ENCODE assay signal across 8 mouse cellular contexts in the genomic region with DNA sequence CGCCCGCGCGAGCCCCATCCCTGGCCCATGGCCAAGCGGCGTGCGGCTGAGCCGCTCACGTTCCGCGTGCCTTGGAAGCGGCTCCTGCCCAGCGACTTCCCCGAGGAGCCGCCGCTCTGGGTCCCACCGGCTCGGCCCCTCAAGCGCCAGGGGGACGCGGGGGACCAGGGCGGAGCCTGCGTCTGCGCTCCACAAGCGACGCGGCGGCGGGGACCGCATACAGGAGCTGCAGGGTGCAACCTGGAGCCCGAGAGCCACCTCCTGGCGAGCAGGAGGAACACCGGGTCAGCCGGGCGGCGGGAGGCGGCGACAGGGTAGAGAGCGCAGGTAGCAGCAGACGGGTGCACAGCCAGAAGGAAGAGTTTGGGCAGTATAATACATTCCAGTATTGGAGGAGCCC. TPM values are rescaled to one million over a fixed set of nuclear protein-coding genes. Genes with fewer than 3 reads are reported as not detected.
DNase-seq lines count a peak whose midpoint lies in the region; ATAC-seq and TF ChIP-seq lines count a peak whose summit lies in the region.

No protein-coding gene starts in this region.

- under 1% methylated on average over 40 of the region's 40 CpGs for WGBS in embryonic facial prominence, embryonic 14.5 days
- 1% methylated on average over 40 of the region's 40 CpGs for WGBS in heart, embryonic 10.5 days
- WGBS in kidney, embryonic 14.5 days, result 1% methylated on average over 40 of the region's 40 CpGs
- WGBS in limb, embryonic 14.5 days, result 1% methylated on average over 40 of the region's 40 CpGs
- WGBS in midbrain, embryonic 16.5 days, result under 1% methylated on average over 40 of the region's 40 CpGs
- 4% methylated on average over 40 of the region's 40 CpGs for WGBS in spleen, adult 2 months

- peak; percentile 84 for TF ChIP-seq CTCF in spleen, adult 2 months (IDR thresholded peaks at IDR 0.05; ENCODE audit: extremely low read depth, insufficient read depth, insufficient read length, insufficient replicate concordance)

- no peaks in the 10 kb centered on the region for H3K9me3 ChIP-seq in embryonic facial prominence, embryonic 14.5 days (ENCODE audit: control insufficient read depth, low read length)
- no peaks in the 10 kb centered on the region for H3K9me3 ChIP-seq in heart, embryonic 10.5 days
- no peaks in the 10 kb centered on the region for H3K9me3 ChIP-seq in kidney, embryonic 14.5 days (ENCODE audit: control insufficient read depth, low read length)
- no peaks in the 10 kb centered on the region for H3K9me3 ChIP-seq in limb, embryonic 14.5 days (ENCODE audit: control insufficient read depth, low read length)
- H3K9me3 ChIP-seq in midbrain, embryonic 16.5 days (replicated peaks; ENCODE audit: control insufficient read depth, low read length, poor library complexity, severe bottlenecking), result no peaks in the 10 kb centered on the region

- ATAC-seq in embryonic facial prominence, embryonic 14.5 days (ENCODE audit: low read depth), result peak; percentile 96
- peak; percentile 97 for ATAC-seq in kidney, embryonic 14.5 days (ENCODE audit: low FRiP score, low TSS enrichment)
- peak; percentile 86 for ATAC-seq in limb, embryonic 14.5 days (ENCODE audit: low FRiP score, low read depth)
- ATAC-seq in midbrain, embryonic 16.5 days, result peak; percentile 96

- peak; percentile 10 for DNase-seq in 3134 (ENCODE audit: extremely low read depth, insufficient read length, low spot score)
- DNase-seq in adrenal gland, postnatal 4 days (ENCODE audit: low spot score in 2 of 2), result peak; percentile 57 to 60
- DNase-seq in embryonic facial prominence, embryonic 14.5 days (ENCODE audit: low spot score), result peak; percentile 83
- DNase-seq in heart, embryonic 10.5 days (ENCODE audit: low spot score), result peak; percentile 90
- peak; percentile 54 for DNase-seq in limb, embryonic 14.5 days (ENCODE audit: low spot score)
- peak; percentile 42 to 82 for DNase-seq in spleen, adult 2 months (ENCODE audit: low read depth in 1 of 2, low spot score in 2 of 2)

- peak overlapping the region; percentile 73 for H3K4me2 ChIP-seq in embryonic facial prominence, embryonic 14.5 days (ENCODE audit: low read depth, low read length)
- peak overlapping the region; percentile 70 for H3K4me2 ChIP-seq in kidney, embryonic 14.5 days (replicated peaks; ENCODE audit: low read depth, low read length)
- H3K4me2 ChIP-seq in limb, embryonic 14.5 days (replicated peaks; ENCODE audit: low read depth, low read length, severe bottlenecking), result peak overlapping the region; percentile 60
- H3K4me2 ChIP-seq in midbrain, embryonic 16.5 days (ENCODE audit: low read length), result peak overlapping the region; percentile 88

- peak overlapping the region; percentile 59 for H3K9ac ChIP-seq in embryonic facial prominence, embryonic 14.5 days (ENCODE audit: low read depth, low read length)
- peak overlapping the region; percentile 58 for H3K9ac ChIP-seq in kidney, embryonic 14.5 days (ENCODE audit: low read depth, low read length)
- H3K9ac ChIP-seq in limb, embryonic 14.5 days (ENCODE audit: low read depth, low read length, severe bottlenecking), result peak overlapping the region; percentile 55
- peak overlapping the region; percentile 77 for H3K9ac ChIP-seq in midbrain, embryonic 16.5 days (ENCODE audit: low read depth, low read length)

- H3K4me1 ChIP-seq in embryonic facial prominence, embryonic 14.5 days (ENCODE audit: control insufficient read depth, insufficient read depth, low read length), result no peaks in the 10 kb centered on the region
- no peaks in the 10 kb centered on the region for H3K4me1 ChIP-seq in heart, embryonic 10.5 days
- no peaks in the 10 kb centered on the region for H3K4me1 ChIP-seq in kidney, embryonic 14.5 days (ENCODE audit: control insufficient read depth, insufficient read depth, low read length)
- no peaks in the 10 kb centered on the region for H3K4me1 ChIP-seq in limb, embryonic 14.5 days (ENCODE audit: control insufficient read depth, insufficient read depth, low read length)
- H3K4me1 ChIP-seq in midbrain, embryonic 16.5 days (ENCODE audit: control insufficient read depth, insufficient read depth, low read length), result no peaks in the 10 kb centered on the region
- no peaks in the 10 kb centered on the region; the same call in 1 of the 2 replicates for H3K4me1 ChIP-seq in spleen, adult 2 months (ENCODE audit: control insufficient read depth, insufficient read depth, insufficient read length)

- no peak for TF ChIP-seq POLR2A in limb, embryonic 14.5 days (IDR thresholded peaks at IDR 0.05; ENCODE audit: borderline replicate concordance, extremely low read depth, insufficient read depth, insufficient read length)
- no peak for TF ChIP-seq POLR2A in spleen, adult 2 months (IDR thresholded peaks at IDR 0.05; ENCODE audit: low read depth, low read length)

- peak overlapping the region; percentile 49 for H3K4me3 ChIP-seq in embryonic facial prominence, embryonic 14.5 days (ENCODE audit: low read depth, low read length)
- peak overlapping the region; percentile 62 for H3K4me3 ChIP-seq in heart, embryonic 10.5 days
- H3K4me3 ChIP-seq in kidney, embryonic 14.5 days (ENCODE audit: low read length), result peak overlapping the region; percentile 49
- H3K4me3 ChIP-seq in limb, embryonic 14.5 days (replicated peaks; ENCODE audit: low read length), result peak overlapping the region; percentile 41
- H3K4me3 ChIP-seq in midbrain, embryonic 16.5 days (ENCODE audit: low read depth, low read length), result peak overlapping the region; percentile 56
- H3K4me3 ChIP-seq in spleen, adult 2 months (ENCODE audit: extremely low read depth, insufficient read depth, insufficient read length), result peak overlapping the region; percentile 49; the same call in 1 of the 2 replicates

- peaks cover 10% of the 10 kb centered on the region; the same call in 1 of the 2 replicates for H3K27me3 ChIP-seq in embryonic facial prominence, embryonic 14.5 days (replicated peaks; ENCODE audit: control insufficient read depth, insufficient read depth, low read length)
- H3K27me3 ChIP-seq in heart, embryonic 10.5 days (ENCODE audit: insufficient read depth, poor library complexity, severe bottlenecking), result peaks cover 35% of the 10 kb centered on the region
- peaks cover 8% of the 10 kb centered on the region for H3K27me3 ChIP-seq in kidney, embryonic 14.5 days (ENCODE audit: control insufficient read depth, insufficient read depth, low read length)
- no peaks in the 10 kb centered on the region for H3K27me3 ChIP-seq in limb, embryonic 14.5 days (ENCODE audit: control insufficient read depth, insufficient read depth, low read length)
- H3K27me3 ChIP-seq in midbrain, embryonic 16.5 days (ENCODE audit: control insufficient read depth, insufficient read depth, low read depth, low read length), result peaks cover 2% of the 10 kb centered on the region; the same call in 1 of the 2 replicates
- peaks cover 2% of the 10 kb centered on the region; the same call in 1 of the 2 replicates for H3K27me3 ChIP-seq in spleen, adult 2 months (ENCODE audit: control insufficient read depth, insufficient read depth, low read length)

- H3K27ac ChIP-seq in embryonic facial prominence, embryonic 14.5 days (replicated peaks; ENCODE audit: low read depth, low read length), result no peak overlapping the region
- peak overlapping the region; percentile 69; the same call in 1 of the 2 replicates for H3K27ac ChIP-seq in heart, embryonic 10.5 days
- H3K27ac ChIP-seq in kidney, embryonic 14.5 days (ENCODE audit: low read depth, low read length), result no peak overlapping the region
- H3K27ac ChIP-seq in limb, embryonic 14.5 days (replicated peaks; ENCODE audit: low read depth, low read length), result no peak overlapping the region
- H3K27ac ChIP-seq in midbrain, embryonic 16.5 days (ENCODE audit: low read length), result no peak overlapping the region
- no peak overlapping the region for H3K27ac ChIP-seq in spleen, adult 2 months (ENCODE audit: insufficient read depth, low read length)

- H3K36me3 ChIP-seq in embryonic facial prominence, embryonic 14.5 days (ENCODE audit: control insufficient read depth, insufficient read depth, low read length), result no peaks in the 10 kb centered on the region
- no peaks in the 10 kb centered on the region for H3K36me3 ChIP-seq in heart, embryonic 10.5 days
- H3K36me3 ChIP-seq in kidney, embryonic 14.5 days (ENCODE audit: control insufficient read depth, insufficient read depth, low read length), result no peaks in the 10 kb centered on the region
- no peaks in the 10 kb centered on the region for H3K36me3 ChIP-seq in limb, embryonic 14.5 days (ENCODE audit: control insufficient read depth, insufficient read depth, low read length)
- no peaks in the 10 kb centered on the region for H3K36me3 ChIP-seq in midbrain, embryonic 16.5 days (ENCODE audit: control insufficient read depth, insufficient read depth, low read length)
- no peaks in the 10 kb centered on the region for H3K36me3 ChIP-seq in spleen, adult 2 months (ENCODE audit: control insufficient read depth, insufficient read depth, low read length)

RNA-seq across cellular contexts. Expression of gene Tex50, which starts 11.5 kb away (rescaled TPM):
- not detected for total RNA-seq in adrenal gland, postnatal 4 days (2021)
- not detected in 2 replicates for polyA plus RNA-seq in embryonic facial prominence, embryonic 14.5 days (2014; fragmentation: Nextera tagmentation; extraction: Ambion mirVana)
- polyA plus RNA-seq in heart, embryonic 10.5 days (2016; fragmentation: Nextera tagmentation; extraction: Ambion mirVana), result 0.15 TPM in 1 of 2 replicates, not detected in the other
- polyA plus RNA-seq in kidney, embryonic 14.5 days (2014; fragmentation: Nextera tagmentation; extraction: Ambion mirVana), result 0.45 and 0.63 TPM in 2 replicates
- polyA plus RNA-seq in limb, embryonic 14.5 days (2012; rRNA removed), result not detected in 2 replicates
- polyA plus RNA-seq in limb, embryonic 14.5 days (2014; fragmentation: Nextera tagmentation; extraction: Ambion mirVana), result not detected in 2 replicates
- polyA plus RNA-seq in midbrain, embryonic 16.5 days (2015; fragmentation: Nextera tagmentation; extraction: Ambion mirVana), result 1.7 and 1.8 TPM in 2 replicates
- polyA plus RNA-seq in spleen, adult 2 months (2012; rRNA removed), result not detected in 2 replicates

RNA-seq across cellular contexts. Expression of gene Ankrd45, which starts 28.2 kb away (rescaled TPM):
- total RNA-seq in adrenal gland, postnatal 4 days (2021), result 1 to 10 TPM; 3.8 to 5.0 TPM
- polyA plus RNA-seq in embryonic facial prominence, embryonic 14.5 days (2014; fragmentation: Nextera tagmentation; extraction: Ambion mirVana), result 2.2 and 3.8 TPM in 2 replicates
- 2.0 and 2.8 TPM in 2 replicates for polyA plus RNA-seq in heart, embryonic 10.5 days (2016; fragmentation: Nextera tagmentation; extraction: Ambion mirVana)
- 5.1 and 5.9 TPM in 2 replicates for polyA plus RNA-seq in kidney, embryonic 14.5 days (2014; fragmentation: Nextera tagmentation; extraction: Ambion mirVana)
- 1.5 and 2.1 TPM in 2 replicates for polyA plus RNA-seq in limb, embryonic 14.5 days (2012; rRNA removed)
- 1.1 and 1.5 TPM in 2 replicates for polyA plus RNA-seq in limb, embryonic 14.5 days (2014; fragmentation: Nextera tagmentation; extraction: Ambion mirVana)
- polyA plus RNA-seq in midbrain, embryonic 16.5 days (2015; fragmentation: Nextera tagmentation; extraction: Ambion mirVana), result 35.3 and 36.1 TPM in 2 replicates
- polyA plus RNA-seq in spleen, adult 2 months (2012; rRNA removed), result not detected in 2 replicates

RNA-seq across cellular contexts. Expression of gene Klhl20, which starts 39.3 kb away (rescaled TPM):
- 10 to 100 TPM; 22.2 to 22.3 TPM for total RNA-seq in adrenal gland, postnatal 4 days (2021)
- polyA plus RNA-seq in embryonic facial prominence, embryonic 14.5 days (2014; fragmentation: Nextera tagmentation; extraction: Ambion mirVana), result 18.2 and 21.9 TPM in 2 replicates
- polyA plus RNA-seq in heart, embryonic 10.5 days (2016; fragmentation: Nextera tagmentation; extraction: Ambion mirVana), result 13.6 and 15.3 TPM in 2 replicates
- 10.6 and 17.2 TPM in 2 replicates for polyA plus RNA-seq in kidney, embryonic 14.5 days (2014; fragmentation: Nextera tagmentation; extraction: Ambion mirVana)
- 18.6 and 20.5 TPM in 2 replicates for polyA plus RNA-seq in limb, embryonic 14.5 days (2012; rRNA removed)
- polyA plus RNA-seq in limb, embryonic 14.5 days (2014; fragmentation: Nextera tagmentation; extraction: Ambion mirVana), result 19.3 and 20.6 TPM in 2 replicates
- 19.6 and 19.8 TPM in 2 replicates for polyA plus RNA-seq in midbrain, embryonic 16.5 days (2015; fragmentation: Nextera tagmentation; extraction: Ambion mirVana)
- polyA plus RNA-seq in spleen, adult 2 months (2012; rRNA removed), result 7.5 and 8.8 TPM in 2 replicates

Comparison
In these comparisons a context has a peak if more than half of its experiments do, and no peak if none do; other contexts are left out.
1. DNase-seq: peak in every context shown above with its lines; median percentile 90 in heart, embryonic 10.5 days; 83 in embryonic facial prominence, embryonic 14.5 days; 62 in spleen, adult 2 months; 58 in adrenal gland, postnatal 4 days; 54 in limb, embryonic 14.5 days; 10 in 3134.